Mouse (Mus musculus) kidney, postnatal 14 days (tissue): ENCODE measurements around the gene Cbfa2t3.
A peak's percentile ranks its signal among the peaks of the same experiment; 100 is the strongest.

Source experiments
- DNase-seq: peaks from one replicate; pipeline ENCODE4 v3.0.0; 2022; ENCODE audit warnings: mixed read lengths

The Cbfa2t3 gene

DNA sequence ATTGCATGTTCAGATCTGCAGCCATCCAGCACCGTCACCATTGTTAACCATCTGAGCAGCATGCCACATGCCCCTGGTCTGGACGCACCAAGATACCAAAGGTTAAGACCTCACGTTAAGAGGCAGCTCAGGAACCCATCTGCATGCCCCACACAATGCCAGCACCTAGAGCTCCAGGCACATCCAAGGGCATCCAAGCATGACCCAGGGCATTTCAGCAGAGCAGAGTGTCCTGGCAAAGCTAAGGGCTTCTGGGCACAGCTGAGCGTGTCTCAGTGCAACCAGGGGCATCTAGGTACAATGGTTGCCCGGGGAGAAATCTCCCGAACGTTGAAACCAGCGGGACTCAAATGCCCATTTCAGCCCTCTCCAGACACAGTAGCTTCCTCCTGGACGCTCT is 98.2 kb downstream of the Cbfa2t3 start:
- peak; percentile 64 for DNase-seq

DNA sequence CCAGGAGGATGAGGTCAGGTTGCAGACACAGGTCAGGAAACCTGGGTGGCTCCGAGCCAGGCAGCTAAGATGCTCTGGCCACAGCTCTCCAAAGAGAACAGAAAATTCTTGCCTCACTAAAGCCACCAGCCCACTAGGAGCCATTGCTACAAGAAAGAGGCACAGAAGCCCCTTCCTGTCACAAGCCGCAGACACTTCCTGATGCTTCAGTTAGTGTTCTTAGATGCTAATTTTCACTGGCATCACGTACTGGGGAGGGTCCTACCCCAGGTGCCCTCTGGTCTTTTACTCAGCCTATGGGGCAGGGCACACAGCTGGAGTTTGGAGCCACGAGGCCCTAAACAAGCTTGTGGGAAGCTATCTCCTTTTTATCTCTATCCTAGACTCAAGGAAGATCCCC is 102.9 kb downstream of the Cbfa2t3 start:
- DNase-seq: no peak

DNA sequence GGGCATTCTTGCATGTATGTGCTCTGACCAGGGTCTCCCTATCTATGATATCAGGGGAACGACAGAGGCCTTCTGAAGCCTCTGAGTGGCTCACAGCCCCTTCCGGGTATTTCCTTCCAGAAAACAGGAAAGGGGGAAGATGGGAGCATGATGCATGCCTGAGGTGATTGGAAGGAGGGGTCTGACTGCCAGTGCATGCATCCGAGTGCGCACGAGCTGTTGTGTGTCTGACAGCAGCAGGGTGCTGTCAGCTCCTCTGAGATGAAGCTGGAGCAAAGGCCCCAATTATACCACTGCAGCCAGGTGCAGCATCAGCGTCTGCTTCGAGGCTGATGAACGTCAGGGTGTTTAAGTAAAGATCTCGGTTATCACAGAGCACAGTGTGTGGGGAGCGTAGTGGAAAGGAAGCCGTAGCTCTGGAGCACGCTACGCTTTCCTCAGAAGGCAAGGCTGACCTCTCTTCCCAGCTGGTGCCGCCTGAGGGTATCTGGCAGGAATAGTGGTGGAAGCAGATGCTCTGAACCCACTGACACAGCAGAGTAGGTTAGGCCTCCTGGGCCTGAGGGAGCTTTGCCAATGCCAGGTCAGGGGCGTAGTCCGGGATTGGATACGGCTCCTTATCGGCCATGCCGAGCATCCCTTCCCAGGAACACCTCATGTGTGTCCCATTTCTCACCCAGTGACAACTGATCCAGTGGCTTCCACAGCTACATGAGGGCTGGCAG is 105.0 kb downstream of the Cbfa2t3 start:
- no peak for DNase-seq

DNA sequence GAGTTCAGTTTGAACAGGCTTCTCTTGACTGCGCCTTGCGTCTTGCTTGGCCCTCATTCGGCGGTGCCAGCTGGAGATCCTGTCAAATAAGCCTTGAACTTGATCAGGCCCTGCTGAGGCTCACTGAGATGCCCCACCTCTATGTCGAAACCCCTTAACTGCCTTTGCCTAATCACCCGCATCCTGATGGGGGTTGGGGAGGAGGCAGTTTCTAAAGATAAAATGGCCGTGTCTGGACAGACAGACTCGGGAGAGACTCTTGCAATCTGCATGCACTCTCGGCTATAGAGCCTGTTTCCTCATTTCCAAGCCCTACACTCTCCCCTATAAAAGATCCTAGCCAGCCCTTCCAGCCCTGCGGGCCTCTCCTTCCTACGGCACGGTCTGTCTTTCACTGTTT is 105.7 kb downstream of the Cbfa2t3 start:
- no peak for DNase-seq

DNA sequence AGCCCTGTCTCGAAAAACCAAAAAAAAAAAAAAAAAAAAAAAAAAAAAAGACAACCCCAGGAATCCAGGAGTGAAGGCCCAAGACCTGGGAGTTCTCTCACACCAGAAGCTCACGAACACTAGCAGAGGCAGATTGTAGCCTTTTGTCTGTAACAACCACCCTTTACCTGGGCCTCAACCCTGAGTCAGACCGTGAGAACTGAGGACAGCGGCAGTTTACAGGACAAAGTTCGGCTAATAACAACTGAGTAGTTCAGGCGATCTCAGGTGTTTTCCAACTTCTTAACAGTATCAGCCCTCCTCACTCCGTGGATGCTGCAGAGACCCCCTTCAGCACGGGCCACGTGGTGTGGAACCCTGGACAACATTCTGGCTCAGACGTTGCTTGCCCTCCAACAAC is 112.2 kb downstream of the Cbfa2t3 start:
- no peak for DNase-seq

DNA sequence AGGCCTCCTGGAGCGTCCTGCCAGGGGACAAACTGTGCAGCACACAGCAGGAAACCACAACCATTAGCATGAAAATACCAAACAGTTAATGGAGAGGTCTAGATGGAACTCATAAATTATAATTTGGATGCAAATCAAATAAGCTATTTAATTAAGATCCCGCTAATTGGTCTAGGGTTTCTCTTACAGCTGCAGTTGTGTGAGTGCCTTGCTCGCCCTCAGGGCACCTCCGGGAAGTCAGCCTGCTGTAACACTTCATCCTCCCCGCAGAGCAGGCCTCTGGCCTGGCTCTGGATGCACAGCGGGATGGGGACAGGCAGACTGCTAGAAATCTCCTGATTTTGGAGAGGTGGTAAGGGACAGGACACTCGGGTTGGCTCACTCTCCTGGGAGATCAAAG is 112.7 kb downstream of the Cbfa2t3 start:
- DNase-seq: peak; percentile 44

DNA sequence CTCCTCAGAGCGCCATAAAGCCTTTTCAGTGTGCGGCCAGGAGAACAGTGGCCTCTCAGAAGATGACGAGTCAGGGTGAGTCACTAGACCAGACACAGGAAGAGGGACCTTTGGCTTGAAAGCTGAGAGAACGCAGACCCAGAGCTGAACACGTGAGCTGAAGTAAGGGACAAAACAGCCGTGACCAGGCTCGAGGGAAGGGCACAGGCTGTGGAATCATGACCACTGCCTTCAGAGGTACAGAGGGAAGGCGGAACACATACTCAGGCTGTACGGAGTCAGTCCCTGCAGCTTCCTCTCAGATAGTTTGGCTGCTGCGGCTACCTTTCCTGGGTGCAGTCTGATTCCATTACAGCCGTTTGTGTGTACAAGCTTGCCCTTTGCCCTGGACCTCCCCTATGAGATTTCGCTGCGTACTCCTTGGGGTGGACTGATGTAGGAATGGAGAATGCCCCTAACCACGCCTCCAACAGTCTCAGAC is 113.5 kb downstream of the Cbfa2t3 start:
- no peak for DNase-seq

DNA sequence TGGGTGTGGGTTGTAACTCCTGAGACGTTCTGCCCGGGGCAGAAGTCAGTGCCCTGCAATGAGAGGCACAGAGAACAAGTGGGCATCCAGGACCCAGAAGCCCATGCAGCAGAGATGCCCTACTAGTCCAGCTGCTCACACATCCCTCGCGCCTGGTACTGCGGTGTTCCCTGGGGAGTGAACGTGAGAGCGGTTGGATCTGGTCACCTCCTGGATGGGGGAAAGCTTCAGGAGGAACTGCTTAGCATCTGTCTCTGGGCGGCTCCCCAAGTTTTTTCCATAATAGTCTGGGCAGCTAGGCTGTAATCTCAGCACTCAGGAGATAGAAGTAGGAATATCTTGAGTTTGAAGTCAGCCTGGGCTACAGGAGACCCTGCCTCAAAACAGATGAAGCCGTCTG is 113.9 kb downstream of the Cbfa2t3 start:
- no peak for DNase-seq

DNA sequence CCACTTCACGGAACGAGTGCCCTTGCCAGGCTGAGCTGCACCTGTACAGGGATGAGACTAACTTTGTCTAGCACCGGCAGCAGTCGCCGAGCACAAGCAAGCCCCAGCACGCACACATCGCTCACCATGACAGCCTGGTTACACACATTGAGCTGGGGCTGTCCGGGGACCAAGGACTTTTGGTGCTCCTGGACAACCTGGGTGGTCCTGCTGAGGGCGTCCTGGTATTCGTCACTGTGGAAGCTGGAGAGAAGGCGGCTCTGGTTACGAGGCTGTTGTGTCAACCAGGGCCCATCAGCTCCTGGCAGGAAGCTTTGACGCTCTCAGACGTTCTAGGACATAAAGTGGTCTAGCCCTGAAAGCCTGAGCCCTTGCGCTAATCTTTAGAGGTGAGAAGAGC is 118.0 kb downstream of the Cbfa2t3 start:
- DNase-seq: no peak

DNA sequence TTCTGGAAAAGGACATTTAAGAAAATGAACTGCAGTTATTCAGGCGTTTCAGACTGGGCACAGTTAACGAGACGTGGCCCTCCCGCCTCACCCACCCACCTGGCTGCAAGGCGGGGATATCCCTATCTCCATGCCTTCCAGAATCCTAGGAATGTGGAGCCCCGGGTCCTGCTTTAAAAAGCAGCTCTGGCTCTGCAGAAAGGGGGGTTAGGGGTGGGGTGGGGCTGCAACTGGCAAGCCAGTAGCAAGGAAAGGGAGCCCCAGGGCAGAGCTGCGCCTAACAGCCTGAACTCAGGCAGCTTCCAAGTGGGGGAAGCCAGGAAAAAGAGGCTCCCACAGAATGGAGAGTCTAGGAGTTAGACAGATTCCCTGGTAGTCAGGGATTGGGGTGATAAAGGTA is 119.7 kb downstream of the Cbfa2t3 start:
- no peak for DNase-seq

DNA sequence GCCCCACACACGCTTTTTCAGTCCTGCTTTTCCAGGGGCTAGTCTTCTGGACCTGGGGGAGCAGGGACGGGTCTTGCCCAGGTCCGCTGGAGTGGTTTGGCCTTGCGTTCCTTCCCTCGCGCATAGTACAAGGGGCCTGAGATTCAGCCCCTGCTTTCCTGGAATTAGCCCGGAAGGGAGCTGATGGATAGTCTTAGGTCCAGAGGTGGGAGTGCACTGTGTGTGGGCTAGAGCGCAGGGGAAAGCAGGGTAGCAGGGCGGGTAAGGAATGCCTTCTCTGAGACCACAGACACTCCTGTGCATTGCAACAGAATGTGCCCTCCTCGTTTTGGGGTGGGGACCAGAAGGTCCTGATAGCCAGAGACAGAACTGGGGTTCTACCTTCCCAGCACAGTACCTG is 121.8 kb downstream of the Cbfa2t3 start:
- DNase-seq: no peak

DNA sequence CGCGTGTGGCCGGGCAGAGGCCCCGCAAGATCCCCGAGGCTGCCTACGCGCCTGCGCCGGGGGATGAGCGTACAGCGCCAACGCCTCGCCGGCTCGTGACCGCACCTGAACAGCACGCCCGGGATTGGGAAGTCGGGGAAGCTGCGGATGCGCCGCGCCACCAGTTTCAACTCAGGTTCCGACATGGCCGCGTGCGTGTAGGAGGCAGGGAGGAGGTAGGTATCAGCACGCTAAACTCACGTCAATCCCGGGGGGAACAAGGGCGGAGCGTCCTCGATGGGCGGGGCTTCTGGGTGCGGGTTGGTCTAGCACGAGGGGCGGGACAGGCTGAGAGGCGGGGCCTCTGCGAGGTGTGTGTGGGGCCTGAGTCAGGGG is 122.3 kb downstream of the Cbfa2t3 start, which contains the start of gene Aprt:
Gene Aprt, minus strand, starts transcription at position 262 of the 375 bp plus-strand sequence.
- peak; percentile 96 for DNase-seq

DNA sequence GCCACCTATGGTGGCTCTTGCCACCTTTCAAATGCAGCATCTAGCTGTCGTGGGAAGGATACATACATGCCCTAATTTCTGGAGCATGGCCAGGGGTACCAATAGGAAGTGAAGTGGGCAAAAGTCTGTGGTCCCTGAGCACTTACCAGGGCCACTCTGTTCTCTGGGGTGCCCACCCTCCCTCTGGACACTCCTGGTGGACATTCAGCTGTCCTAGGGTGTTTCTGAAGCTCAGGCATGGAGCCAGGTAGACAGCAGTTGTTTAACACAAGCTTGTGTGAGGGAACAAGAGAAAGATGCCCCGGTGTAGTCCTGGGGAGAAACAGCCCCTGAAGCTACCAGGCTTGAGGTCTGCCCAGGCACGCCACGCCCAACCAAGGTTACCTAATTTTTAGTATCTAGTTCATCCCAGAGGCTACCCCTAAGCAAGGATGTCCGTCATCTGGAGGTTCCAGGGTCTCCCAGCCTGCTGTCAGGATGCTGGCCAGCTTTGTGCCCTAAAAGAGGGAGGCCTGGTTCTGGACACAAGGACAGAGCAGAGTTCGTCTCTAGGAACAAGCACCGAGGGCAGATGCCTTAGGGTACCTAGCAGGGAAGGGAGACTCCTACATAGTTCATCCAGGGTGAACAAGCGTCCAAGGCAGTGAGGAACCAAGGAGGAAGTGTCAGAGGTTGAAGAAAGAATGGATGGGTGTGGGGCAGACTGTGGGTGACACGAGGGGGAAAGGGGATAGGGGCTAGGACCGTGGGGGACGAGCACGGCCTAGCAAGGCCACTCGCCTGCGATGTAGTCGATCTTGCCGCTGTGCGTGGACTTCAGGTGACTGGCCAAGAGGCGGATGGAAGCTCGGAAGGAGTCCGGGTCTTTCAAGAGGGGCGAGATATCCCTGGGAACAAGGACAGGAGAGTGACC is 122.9 kb downstream of the Cbfa2t3 start:
- DNase-seq: no peak

DNA sequence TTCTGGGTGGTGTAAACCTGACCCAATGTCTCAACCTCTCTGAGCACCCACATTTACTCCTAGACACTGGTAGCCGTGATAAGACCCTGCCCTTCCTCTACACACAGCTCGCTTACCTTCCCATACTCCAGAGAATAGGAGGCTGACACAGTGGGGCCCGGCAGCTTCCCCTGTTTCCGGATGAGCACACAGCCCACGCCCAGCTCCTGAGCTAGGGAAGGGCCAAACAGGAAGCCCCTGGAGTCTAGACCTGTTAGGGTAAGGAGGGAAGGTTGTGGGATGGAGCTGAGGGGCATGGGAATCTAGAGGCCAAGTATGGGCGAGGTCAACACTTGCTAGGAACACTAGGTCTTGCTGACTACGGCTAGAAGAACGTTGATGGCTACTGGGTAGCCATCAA is 123.6 kb downstream of the Cbfa2t3 start:
- no peak for DNase-seq
